Mouse (Mus musculus): Measurements from ENCODE around the gene Tdpoz2.
"Not testable (repeated sequence)": the region's sequence is repeated elsewhere in the genome, so short reads cannot be mapped to it uniquely, and the experiment has no call there.

The Tdpoz2 gene

DNA sequence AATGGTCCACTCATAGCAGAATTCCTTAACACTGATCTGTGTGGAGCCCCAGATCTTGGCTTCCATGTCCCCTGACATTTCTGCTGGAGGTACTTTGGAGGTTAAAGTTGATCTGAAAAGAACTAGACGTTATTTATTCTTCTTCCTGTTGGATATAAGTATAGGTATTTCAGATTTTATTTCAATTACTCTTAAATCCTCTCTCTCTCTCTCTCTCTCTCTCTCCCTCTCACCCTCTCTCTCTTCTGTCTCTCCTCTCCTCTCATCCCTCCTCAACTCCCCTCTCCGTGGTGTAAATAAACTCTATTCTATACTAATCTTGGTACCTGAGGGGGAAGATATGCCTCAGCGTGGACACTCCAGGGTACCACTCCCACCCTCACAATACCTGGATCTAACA lies at the start of gene Tdpoz2:
Tdpoz2 (minus strand) TSS at position 101 of the 400 bp plus-strand sequence.
- DNase-seq (ENCODE audit: low spot score), result no peak

DNA sequence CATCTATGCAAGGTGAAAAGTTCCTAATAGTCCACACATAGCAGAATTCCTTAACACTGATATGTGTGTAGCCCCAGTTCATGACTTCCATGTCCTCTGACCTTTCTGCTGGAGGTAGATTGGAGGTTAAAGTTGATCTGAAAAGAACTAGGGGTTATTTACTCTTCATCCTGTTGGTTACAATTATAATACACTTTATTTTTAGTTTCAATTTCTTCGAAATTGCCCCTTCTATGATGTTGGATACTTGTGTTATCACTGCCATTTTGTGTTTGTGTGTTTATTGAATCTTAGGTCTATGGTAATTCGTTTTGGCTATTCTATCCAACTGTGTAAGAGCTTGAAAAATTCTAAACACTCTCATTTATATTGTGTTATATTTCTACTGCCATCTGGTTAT lies 40.5 kb upstream of the Tdpoz2 start, which contains the start of gene Gm37596:
Gm37596 (minus strand) TSS at position 101 of the 400 bp plus-strand sequence.
- DNase-seq (ENCODE audit: low spot score), result not testable (repeated sequence)

DNA sequence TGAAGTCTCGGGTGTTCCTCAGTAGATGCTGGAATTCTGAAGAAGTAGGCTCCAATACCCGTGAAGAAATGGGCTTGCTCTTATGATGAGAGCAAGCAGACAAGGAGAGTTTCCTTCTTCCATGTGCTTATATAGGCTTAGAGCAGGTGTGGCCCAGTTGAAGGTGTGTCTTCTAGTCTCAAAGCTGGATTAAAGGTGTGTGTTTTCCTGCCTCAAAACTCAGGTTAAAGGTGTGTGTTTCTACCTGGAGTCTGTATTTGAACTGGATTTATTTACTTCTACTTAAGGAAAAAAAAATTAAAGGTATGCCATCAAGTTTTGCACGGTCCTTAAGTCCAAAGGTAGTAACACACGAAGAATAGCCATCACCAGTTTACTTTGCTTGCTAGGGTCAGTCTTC lies 23.7 kb upstream of the Tdpoz2 start, which contains the start of gene Tdpoz1:
Tdpoz1 (minus strand) TSS at position 101 of the 400 bp plus-strand sequence.
- not testable (repeated sequence) for DNase-seq (ENCODE audit: low spot score)

DNA sequence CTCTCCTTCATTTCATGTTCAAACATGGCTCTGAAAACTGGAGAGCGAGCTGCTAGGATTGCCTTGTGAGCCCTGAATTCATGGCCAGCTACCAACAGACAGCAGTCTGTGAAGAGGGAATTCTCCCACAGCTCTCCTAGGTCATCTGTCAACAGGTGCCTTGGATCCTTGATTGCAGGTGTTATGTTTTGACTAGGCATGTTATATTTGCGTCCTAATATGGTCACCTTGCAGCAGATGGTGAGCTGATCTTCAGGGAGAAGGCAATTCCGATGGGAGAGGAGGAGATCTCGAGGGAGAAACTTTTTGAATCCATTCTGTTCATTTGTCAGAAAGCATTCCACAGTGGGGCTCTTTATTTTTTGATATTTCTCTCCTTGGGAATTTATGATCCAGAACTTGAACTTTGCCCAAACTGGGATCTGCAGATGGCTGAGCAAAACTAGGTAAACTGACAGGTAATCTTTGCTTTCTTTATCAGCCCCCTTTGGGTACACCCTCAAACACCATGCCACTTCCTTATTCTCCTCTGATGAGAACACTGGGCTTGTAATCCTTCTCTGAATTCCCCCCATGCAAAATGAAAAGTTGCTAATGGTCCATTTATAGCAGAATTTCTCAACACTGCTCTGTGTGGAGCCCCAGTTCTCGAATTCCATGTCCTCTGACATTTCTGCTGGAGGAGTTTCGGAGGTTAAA lies 18.5 kb upstream of the Tdpoz2 start:
- not testable (repeated sequence) for DNase-seq (ENCODE audit: low spot score)

DNA sequence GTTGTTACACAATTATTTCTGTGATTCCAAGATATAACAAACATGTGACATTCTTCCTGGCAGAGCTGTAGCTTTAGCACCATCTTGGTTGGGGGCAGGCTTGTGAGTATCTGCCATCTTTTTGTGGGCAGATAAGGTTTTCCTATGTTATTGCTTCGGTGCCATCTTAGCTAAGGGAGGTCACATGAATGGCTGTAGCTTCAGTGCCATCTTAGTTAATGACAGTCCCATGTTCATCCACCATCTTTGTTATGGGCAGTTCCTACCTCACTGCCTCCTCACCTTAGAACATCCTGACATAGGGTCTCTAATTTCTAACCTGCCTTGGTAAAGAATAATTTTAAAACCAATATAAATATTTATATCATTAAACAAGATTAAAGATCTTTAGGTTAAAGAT lies 1.8 kb upstream of the Tdpoz2 start:
- no peak for DNase-seq (ENCODE audit: low spot score)

DNA sequence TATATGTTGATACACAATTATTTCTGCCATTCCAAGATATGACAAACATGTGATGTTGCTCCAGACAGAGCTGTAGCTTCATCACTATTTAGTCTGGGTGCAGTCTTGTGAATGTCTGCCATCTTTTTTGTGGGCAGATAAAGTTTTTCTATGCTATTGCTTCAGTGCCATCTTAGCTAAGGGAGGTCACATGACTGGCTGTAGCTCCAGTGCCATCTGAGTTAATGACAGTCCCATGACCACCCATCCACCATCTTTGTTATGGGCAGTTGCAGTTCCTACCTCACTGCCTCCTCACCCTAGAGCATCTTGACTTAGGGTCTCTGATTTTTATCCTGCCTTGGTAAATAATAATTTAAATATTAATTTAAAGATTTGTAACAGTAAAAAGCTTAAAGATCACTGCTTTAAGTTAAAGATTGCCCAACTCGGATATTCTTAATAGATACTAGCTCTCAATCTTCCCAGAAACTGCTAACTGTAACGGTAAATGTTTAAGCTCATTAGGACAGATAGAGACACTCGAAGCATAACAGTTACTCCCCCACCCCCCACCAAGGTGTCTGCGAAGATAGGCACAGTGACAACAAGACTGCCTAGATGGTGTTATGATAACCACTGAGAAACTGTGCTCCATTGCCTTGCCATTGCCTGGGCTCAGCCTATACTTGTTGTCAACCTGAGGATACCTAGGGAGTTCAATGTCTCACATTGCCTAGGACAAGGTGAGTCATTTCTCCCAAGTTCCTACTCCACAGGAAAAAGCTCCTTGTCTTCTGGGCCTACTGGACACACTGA lies 21.4 kb downstream of the Tdpoz2 start:
- not testable (repeated sequence) for DNase-seq (ENCODE audit: low spot score)

DNA sequence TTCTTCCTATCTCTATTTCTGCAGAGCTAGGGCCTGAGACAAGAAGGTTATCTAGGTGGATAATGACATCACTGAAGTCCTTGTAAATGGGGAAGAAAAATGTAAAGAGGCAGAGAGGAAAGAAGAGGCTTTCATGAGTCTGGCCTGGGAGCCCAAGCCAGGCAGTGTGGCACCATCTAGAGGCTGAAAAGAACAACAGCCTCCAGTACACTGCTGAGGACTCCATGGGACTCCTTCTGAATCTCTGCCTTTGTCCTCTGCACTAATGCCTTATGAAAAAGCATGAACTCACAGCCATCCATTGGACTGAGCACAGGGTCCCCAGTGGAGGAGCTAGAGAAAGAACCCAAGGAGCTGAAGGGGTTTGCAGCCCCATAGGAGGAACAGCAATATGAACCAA lies 43.5 kb downstream of the Tdpoz2 start:
- DNase-seq (ENCODE audit: low spot score), result peak; percentile 27

DNA sequence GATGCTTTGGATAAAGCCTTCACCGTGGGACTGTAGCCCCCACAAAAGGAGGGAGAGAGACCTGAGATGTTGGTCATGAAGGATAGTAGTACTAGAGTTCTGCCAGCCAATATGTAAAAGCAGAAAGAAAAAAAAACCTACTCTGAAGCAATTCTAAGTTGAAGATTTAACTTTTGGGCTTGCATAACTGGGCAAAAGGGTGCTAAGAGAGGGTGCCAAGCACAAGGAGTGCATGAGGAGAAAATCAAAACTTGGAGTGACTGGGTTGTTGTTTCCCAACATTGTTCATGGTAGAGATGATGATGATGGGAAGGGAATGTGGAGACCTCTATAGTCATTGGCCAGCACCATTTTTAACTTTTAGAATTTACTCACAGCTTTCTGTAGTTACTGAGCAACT lies 50.6 kb downstream of the Tdpoz2 start:
- DNase-seq (ENCODE audit: low spot score), result no peak

Measured in T-cell, adult 2 months (primary cell).